Mouse (Mus musculus): ENCODE measurements around the gene Gm38431.

The Gm38431 gene

DNA sequence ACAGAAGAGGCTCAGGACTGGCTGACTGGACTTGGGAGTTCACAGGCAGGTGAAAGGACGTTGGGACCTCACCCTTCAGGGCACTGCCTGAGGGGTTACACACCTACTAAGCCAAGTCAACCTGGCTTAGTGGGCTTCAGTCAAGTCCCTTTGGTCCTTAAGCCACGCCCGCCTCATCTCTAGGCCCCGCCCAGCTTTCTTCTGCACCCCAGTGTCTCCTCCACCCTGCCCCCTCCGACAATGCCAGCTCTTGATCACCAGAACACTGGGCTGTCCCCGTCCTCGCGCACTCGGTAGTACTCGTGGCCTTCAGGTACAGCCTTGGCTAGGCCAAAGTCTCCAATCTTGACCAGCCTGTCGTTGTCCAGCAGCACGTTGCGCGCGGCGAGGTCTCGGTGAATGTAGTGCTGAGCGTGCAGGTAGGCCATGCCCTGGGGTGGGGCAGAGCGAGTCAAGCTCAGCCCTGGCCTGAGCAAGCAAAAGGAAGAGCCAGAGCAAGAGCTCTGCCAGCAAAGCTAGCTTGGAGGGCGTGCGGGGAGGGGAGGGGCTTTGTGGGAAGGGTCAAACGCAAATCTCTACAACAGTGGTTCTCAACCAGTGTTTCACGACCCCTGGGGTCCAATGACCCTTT lies 15.9 kb upstream of the Gm38431 start:
- in situ Hi-C loops (cut with MboI), result no loop called here

DNA sequence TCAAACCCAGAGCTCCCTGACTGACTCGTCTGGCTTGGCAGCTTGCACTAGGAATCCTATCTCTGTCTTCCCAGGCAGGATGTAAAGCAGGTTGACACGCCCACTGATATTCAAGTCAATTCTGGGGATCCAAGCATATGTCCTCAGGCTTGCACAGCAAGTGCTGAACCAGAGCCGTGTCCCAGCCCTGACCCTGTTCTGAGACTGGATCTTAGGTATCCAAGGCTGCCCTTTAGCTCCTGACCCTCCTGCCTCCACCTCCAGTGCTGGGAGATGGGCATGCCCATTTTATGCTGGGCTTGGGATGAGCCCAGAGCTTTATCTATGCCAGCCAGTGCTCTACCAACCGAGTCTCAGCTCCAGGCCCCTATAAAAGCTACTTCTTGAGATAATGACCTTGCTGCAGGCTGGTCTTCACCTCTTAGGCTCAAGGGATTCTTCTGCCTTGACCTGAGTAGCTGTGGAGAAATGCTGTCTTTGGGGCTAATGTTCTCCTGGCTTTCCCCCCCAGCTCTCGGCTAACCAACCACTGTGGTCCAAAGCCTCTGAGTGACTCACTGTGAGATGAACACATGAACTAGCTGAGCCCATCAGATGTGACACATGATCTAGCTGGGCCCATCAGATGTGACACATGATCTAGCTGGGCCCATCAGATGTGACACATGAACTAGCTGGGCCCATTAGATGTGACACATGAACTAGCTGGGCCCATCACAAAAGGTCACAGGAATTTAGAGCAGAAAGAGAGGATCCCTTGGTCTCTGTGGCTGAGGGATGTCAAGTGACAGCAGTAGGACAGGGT lies 14.2 kb upstream of the Gm38431 start:
- in situ Hi-C loops (cut with MboI), result no loop called here

DNA sequence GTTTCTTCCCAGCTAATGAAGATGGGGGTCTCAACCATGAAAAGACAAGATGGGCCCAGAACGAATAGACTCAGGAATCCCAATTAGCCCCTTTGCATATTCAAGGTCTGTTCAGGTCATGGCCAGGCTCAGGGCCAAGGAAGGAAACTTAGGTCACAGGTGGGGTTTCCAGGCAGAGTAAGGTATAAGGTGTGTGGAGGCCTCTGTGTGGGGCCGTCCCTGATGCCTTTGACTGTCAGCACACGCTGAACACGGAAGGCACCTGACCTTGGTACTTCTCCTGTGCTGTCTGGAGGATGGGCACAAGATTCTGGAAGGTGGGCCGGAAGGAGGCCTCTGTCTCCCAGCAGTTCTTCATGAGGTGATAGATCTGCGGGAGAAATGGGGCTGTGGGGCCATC lies 13.0 kb upstream of the Gm38431 start:
- in situ Hi-C loops (cut with MboI), result no loop called here

DNA sequence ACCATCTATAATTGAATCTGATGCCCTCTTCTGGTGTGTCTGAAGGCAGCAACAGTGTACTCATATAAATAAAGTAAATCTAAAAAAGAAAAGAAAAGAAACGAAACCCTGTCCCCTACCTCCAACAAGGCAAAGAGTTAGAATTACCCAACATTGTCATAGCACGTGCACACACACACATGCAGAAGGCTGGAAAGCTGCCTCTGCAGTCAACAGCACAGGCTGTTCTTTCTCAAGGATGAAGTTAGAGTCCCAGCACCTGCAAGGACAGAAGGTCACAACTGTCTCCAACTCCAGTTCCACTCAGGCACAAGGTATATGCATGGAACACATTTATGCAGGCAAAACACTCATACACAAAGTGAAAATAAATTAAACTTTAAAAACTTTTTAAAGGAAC lies 10.3 kb upstream of the Gm38431 start:
- in situ Hi-C loops (cut with MboI), result no loop called here

DNA sequence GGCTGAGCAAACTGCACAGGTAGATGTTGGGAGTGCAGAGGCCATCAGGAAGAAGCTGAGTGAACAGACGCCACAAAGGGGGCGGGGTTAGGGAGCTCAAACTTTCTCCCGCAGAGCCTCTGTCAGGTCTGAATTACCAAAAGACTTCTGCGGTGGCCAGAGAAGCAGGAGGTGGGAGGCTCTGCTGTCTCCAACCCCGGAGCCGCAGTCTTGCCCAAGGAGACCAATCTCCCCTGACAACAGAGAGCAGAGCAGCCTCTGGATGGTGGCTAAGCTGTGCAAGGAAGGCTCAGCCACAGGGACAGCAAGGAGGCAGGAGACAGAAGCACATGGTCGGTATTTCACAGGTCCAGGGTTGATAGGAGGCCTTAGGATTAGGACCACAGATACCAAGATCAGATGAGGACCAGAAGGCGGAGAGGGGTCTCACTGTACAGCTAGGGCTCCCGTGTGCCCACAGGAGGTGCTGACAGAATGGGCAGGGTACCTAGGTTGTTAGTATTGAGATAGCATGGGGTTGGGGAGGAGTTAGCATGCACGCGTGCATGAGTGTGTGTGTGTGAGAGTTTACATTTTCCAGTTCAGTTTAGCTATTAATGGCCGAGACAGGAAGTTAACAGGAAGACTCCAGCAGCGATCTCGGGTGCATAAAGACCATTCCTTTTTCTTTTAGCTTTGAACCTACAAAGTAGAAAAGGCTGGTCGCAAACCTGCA lies 8.8 kb upstream of the Gm38431 start:
- in situ Hi-C loops (cut with MboI), result no loop called here

DNA sequence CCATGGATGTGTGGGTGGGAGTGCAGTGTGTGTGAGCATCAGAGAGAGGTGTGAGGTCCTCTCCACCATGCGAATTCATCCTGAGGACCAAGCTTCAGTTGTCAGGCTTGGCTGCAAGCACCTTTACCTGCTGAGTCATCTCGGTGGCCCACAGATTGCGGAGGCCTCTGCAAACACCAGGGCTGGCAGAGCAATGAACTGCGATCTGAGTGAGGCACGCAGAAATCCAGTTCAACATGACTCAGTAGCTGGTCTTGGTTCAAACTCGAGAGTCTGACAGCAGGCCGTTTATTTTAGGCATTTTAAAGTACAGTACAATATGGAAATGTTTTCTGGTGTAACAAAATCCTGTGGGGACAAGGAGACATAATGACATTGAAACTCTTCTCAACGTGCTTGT lies 6.0 kb upstream of the Gm38431 start:
- in situ Hi-C loops (cut with MboI), result no loop called here

DNA sequence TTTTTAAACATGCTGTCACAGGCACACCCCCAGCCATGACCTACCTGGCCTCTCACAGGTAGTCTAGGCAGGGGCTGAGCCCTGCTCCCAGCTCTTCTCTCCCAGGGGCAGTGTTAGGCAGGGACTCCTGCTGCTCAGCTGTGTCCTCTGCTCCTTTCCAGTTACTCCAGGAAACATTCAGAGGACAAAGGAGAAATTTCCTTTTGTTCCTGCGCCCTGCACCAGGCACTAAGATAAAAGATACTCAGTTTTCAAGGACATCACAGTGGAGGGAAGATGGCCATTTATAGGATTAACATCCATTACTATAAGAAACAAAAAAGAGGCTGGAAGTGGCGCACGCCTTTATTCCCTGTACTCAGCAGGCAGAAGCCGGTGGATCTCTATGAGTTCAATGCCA lies 4.2 kb upstream of the Gm38431 start:
- in situ Hi-C loops (cut with MboI), result no loop called here

DNA sequence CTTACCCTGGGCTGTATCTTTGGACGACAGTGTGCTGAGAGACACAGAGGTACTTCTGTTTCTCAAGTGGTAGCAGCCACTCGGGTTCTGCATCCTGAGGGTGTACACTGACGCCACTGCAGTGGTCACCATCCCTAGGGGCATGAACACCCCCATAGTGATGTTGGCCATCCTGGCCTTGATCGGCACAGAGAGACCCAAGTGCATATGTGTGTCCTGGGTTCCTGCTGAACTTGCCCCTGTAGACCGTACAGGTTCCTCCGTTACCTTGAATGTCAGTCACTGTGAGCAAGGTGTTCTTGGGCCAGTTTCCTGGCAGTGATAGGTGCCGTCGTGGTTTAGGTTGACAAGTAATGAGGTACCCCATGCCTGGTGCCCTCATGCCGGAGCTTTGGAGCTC lies 1.6 kb upstream of the Gm38431 start:
- in situ Hi-C loops (cut with MboI), result no loop called here

DNA sequence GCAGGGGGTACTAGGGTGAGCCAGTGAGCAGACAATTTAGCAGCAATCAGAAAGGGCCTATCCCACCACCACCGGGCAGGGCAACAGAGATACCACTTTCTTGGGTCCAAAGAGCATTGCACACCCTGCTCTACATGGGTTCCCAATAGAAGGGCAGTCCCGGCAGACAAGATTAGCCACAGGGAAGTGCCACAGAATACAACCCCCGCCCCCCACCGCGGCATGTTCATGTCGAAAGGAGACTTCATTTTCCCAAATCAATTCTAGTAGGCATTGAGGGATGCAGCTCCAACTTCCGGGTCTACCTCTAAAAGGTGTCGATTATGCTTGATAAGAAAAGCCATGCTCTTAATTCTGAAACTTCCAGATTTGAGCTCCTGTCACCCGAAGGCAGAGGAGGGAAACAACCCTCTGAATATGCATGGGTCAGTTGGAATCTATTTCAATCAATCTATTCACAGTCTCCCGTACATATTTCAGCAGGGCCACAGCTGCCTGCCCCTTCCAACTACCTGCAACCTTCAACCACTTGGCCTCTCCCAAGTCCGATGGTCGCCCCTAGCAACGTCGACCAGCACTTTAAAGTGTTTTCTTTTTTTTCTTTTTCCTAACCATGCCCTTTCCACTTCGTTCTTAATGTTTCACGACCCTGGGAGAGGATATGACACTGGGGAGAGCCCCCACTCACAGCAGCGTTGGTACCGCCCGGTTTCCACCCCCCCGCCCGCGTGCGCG lies 658 bp downstream of the Gm38431 start:
- in situ Hi-C loops (cut with MboI), result no loop called here

DNA sequence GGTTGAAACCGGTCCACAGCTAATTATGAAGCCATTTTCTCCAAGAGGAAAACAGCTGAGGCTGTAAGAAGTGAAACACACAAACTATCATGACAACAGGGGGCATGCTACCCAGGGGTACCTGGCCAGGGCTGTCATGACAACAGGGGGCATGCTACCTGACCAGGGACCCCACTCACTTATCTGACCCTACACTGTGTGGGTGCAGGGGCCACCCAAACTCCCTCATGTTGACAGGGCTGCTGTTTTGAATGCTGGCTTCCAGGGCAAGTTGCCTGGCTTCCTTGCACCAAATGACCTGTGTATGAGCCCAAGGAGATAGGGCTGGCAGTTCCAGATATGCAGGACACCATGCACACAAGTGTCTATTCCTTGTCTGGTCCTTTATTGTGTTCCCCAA lies 1.3 kb downstream of the Gm38431 start:
- in situ Hi-C loops (cut with MboI), result no loop called here

DNA sequence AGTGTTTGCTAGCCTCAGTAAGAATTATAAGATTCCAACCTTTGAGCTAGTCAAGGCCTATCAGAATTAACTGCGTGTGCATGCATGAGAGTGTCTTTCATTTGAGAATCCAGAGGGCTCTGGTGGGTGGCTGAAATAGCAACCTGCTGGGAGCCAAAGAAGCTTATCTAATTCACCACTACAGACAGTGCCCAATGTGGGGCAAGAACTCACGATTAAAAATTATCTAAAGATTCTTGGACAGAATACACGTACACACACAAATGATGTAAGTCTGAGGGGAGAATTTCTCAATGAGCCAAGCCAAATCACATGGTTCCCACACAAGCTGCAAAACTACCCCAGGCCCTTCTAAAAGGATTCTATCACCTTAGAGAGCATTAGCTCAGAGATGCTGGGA lies 8.5 kb downstream of the Gm38431 start:
- in situ Hi-C loops (cut with MboI), result no loop called here

DNA sequence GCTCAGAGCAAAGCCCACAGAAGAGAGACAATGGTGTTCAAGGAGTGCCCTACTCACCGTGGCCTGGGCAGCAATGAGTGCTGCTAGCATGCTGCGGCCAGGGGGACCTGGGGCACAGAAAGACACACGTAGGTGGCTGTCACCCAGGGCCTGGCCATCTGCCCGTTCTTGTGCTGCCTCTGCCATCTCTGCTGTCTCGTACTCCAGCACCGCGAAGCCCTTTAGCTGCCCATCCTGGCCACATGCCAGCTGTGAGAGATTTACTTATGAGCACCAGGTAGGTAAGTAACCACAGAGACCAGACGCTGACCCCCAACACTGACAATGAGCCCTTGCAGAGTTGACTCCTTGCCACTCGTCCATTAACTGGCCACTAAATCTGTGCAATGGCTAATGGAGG lies 10.7 kb downstream of the Gm38431 start:
- in situ Hi-C loops (cut with MboI), result no loop called here

DNA sequence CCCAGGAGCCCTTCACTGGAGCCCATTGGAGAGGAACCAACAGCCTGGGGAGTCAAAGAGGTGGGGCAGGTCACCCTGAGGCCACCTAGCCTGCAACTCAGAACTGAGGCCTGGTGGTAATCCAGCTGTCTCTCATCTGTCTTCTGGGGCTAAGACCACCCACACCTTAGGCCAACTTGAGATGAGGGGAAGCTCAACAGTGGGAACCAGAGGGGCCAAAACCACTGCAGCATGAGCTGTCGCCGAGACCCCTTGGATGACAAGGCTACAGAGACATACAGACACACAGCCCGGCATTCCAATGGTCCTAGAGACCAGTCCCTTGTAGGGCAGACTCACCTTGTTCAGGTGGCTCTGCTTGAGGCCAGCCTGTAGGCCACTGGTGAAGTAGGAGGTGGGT lies 16.2 kb downstream of the Gm38431 start:
- in situ Hi-C loops (cut with MboI), result no loop called here

DNA sequence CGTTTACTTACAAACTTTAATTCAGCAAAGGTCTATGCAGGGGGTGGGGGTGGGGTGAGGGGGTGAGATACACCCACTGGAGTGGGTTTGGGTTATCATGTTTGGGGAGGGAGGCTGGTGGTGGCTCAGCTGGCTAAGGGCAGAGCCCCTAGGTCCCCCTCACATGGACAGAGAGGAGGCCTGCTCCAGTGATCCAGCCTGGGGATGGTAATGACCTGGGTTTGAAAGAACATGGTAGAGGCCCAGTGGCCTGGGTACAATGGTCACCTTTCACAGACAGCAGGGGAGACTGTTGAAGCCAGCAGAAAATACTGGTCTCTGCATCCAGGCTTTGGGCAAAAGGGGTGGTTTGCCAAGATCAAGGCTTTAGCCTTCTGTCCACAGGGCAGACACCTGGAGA lies 17.6 kb downstream of the Gm38431 start:
- in situ Hi-C loops (cut with MboI), result loop anchor here (5.0 kb wide), 1 partner anchor 42 kb away; the partner anchor contains the start of gene Icam5

DNA sequence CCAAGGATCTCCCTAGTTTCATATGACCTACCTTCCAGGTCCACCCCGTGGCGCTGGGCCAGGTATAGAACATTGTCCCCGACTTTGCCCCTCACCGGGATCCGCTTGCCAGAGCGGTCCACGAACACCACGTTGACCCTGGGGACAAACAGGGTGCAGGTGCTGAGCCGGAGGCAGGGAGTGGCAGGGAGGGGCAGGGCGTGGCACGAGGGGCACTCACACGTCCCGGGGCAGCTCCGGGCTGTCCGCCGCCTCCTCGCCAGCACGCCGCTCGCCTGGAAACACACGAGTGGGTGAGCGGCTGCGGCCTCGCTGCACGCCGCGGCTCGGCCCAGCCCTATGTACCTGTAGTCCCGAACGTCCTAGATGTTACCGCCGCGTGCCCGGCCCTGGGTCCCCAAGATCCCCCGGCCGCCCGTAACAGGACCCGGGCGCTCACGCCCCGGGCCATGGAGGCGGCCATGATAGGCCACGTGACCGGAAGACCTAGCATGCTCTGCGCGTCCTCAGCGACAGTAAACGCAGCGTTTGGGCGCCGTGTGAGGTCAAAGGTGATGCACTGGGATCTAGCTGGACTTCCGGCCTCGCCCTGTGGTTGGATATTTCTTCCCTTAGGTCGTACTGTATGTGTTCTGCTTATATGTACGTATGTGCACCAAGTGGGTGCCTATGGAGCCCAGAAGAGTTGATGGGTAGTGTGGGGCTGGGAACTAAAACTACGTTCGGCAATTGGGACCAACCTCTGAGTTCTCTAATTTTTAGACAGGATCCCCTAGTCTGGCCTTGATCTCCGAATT lies 18.6 kb downstream of the Gm38431 start, which contains the start of the genes Gm49373 and Fdx1l:
TSS of gene Gm49373 (minus strand) at position 53 of the 797 bp plus-strand sequence.
TSS of gene Fdx1l (minus strand) at position 571 of the 797 bp plus-strand sequence.
- in situ Hi-C loops (cut with MboI), result loop anchor here (5.0 kb wide), 1 partner anchor 41 kb away; the partner anchor contains the start of gene Icam5

DNA sequence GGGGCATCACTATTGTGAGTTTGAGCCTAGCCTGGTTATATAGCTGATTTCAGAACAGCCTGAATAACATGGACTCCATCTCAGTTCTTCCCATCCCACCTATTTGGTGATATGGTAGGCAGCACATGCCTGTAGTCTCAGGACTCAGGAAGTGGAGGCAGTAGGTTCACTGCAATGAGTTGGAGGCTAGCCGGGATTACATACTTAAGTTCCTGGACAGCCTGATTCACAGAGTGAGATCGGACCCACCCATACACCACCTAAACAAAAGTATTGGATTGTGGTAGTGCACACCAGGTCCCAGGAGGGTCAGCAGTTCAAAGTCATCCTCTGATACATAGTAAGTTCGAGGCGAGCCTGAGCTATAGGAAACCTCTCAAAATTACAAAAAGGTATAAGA lies 19.2 kb downstream of the Gm38431 start:
- in situ Hi-C loops (cut with MboI), result loop anchor here (5.0 kb wide), 1 partner anchor 40 kb away; the partner anchor contains the start of gene Icam5

DNA sequence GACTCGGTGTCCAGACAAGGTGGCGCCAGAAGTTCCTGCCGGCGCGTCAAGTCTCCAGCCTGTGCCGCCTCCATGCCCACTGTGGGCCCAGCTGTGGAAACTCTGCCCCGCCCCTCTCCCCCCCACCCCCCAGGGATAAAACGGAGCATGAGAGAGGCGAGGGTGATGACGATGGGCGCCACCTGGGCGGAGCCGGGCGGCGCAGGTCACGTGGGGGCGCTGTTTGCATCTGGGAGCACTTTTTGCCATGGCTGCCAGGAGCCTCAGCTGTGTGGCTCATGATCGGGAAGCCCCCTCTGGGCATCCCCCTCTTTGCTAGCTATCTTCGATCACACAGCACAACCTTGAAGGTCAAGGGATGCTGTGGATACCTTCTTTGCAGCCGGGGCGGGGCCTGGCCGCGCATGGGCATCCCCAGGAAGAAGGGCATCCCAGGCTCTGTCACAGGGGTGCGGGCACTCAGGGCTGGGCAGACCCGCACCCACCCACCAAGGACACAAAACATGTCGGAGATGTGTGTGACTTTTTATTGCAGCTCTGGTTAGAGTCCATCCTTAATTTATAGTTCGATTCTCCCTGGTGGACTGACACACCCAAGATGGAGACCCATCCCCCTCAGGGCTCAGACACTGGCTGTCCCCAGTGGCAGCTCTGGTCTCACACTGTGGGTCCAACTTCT lies 24.7 kb downstream of the Gm38431 start, which contains the start of gene Zglp1:
TSS of gene Zglp1 (minus strand) at position 88 of the 679 bp plus-strand sequence.
- in situ Hi-C loops (cut with MboI), result no loop called here

DNA sequence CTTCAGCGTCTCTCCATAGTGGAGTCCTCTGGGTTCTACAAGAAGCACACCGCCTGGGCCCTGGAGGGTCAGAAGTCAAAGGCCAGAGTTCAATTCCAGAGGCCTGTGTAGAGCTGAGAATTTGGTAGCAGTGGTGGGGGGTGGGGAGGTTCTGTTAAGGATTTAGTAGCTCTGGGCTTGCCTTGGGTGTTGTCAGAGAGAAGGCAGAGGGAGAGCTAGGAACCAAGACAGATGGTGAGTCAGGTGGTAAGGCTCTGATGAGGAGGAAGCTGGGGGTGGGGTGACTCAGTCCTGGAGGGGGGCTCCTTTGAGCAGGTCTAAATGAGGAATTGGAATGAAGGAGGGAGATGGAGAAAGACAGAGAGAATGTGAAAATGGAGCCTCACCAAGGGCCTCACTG lies 28.9 kb downstream of the Gm38431 start:
- in situ Hi-C loops (cut with MboI), result no loop called here

DNA sequence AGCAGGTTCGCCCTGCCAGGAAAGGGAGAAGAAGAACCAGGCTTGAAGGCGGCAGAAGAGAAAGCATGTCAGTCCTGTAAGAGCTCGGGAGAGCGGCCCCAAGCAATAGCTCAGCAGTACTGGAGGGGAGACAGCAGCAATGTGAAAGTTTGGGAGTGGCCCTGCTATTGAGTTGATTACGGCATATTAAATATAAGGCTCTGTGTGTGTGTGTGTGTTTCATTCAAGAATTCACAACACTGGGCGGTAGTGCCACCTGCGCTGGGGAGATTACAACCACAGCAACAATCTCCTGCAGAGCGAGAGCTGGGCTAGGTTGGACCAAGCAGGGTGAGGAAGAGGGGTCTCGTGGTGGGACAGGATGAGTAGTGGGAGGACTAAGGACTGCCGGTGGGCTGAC lies 40.2 kb downstream of the Gm38431 start:
- in situ Hi-C loops (cut with MboI), result no loop called here

DNA sequence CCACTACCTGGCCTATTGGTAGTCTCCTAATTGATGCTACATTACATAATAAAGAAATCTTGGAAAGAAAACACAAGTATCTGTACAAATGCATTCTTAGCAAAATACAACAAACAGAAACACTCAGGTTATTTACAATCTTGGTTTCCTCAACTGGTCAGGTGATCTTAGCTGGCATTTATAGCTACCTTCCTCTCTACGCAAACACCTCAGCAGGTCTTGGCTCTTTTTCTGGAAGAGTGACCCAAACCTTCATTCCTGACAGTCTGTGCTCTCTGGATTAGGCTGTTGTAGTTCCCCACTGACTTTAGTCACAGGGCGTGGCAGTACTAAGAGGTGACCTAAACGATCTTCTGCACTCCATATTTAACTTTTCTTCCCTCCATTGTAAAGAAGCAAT lies 46.6 kb downstream of the Gm38431 start:
- in situ Hi-C loops (cut with MboI), result no loop called here

All from mature B cell (primary cell).